Mouse (Mus musculus): ENCODE data around the gene Ppm1h.

DNA sequence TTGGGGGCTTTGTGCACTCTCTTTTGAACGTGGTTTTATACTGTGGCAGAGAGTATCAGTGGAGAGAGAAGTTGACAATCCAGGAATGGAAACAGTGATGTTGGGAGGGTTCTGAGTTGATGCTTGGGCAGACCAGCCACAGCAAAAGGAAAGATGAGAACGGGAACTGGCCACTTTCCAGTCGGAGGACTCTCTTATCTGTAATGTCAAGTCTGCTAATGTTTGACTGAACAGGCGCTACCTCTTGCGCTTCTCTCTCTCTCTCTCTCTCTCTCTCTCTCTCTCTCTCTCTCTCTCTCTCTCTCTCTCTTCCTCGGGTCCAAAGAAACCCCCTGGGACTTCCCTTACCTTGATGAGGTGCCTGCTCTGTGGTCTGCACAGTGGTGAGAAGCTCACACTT lies 176.0 kb downstream of the Ppm1h start:
- TF ChIP-seq CTCF (IDR thresholded peaks at IDR 0.05; ENCODE audit: low read depth) (no peak), EP300 (IDR thresholded peaks at IDR 0.05; ENCODE audit: low read depth) (no peak)
